Mouse (Mus musculus): ENCODE measurements around the gene Bst1. TPM values are rescaled to one million over a fixed set of nuclear protein-coding genes. Genes with fewer than 3 reads are reported as not detected.
A peak's percentile ranks its signal among the peaks of the same experiment; 100 is the strongest.

Gene Bst1
- 0.06 TPM in 1 of 2 replicates, not detected in the other for polyA plus RNA-seq (2015; fragmentation: Nextera tagmentation; extraction: Ambion mirVana)

DNA sequence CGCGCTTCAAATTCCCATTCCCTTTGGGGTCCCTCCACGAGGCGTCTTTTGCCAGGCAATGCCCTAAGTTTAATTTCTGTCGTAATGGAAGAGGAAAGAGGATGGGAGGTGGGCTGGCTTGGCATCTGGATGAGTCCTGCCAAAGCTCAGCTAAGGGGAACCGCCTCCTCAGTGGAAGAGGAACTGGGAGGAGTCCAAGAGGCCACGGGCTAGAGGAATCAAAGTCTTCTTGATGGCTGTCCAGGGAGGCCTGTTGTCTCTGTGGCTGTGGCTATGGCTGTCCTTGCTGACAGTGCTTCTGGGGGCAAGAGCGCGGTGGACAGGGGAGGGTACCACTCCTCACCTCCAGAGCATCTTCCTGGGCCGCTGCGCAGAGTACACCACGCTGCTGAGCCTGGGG is at the start of gene Bst1:
TSS of gene Bst1 (plus strand) at position 191 of the 400 bp plus-strand sequence.
- Histone ChIP-seq H3K9me3 (no peaks in the 10 kb centered on the region), H3K4me1 (no peaks in the 10 kb centered on the region), H3K9ac (no peak within 1 kb of the TSS), H3K4me3 (no peak within 1 kb of the TSS), H3K4me2 (no peak within 1 kb of the TSS), H3K36me3 (replicated peaks) (no peaks in the 10 kb centered on the region), H3K27me3 (replicated peaks) (no peaks in the 10 kb centered on the region), H3K27ac (no peak within 1 kb of the TSS)
- no peak for ATAC-seq (replicated peaks)
- WGBS, result 48% methylated on average over 12 of the region's 12 CpGs

DNA sequence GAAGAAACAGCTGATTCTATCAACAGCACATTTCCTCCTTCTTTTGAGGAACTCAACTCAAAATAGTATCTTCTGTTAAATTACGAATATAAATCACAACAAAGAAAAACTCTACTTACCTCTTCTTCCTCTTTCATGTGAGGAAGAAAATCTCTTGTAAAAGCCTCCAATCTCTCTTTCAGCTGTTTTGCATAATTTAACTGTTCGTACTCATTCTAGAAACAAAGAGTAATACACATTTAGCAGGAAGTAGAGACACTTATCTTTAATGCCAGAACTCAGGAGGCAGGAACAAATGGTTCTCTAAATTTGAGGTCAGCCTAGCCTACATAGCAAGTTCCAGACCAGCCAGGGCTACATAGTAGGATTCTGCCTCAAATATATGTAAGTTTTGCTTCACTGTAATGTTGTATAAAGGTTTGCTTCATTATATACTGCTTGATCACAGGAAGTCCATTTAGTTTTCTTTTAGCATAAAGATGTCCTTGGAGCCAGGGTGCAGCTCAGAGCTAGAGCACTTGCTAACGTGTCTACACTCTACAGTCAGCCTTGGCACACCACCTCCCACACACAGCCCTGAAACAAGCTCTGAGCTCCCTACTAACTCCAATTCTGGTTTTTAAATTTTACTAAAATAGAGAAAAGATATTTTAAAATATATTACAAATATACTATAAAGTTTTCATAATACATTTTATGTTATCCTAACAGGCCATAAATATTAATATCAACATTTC is 47.9 kb upstream of the Bst1 start:
- H3K4me2 ChIP-seq, result no peak overlapping the region
- no peaks in the 10 kb centered on the region for H3K27me3 ChIP-seq (replicated peaks)
- H3K9ac ChIP-seq, result no peak overlapping the region
- H3K36me3 ChIP-seq (replicated peaks), result peaks cover 13% of the 10 kb centered on the region; the same call in 1 of the 2 replicates
- no peak for ATAC-seq (replicated peaks)
- no peak overlapping the region for H3K4me3 ChIP-seq
- WGBS, result 94% methylated on average over 3 of the region's 3 CpGs
- H3K4me1 ChIP-seq, result no peaks in the 10 kb centered on the region
- H3K9me3 ChIP-seq, result no peaks in the 10 kb centered on the region
- no peak overlapping the region for H3K27ac ChIP-seq

DNA sequence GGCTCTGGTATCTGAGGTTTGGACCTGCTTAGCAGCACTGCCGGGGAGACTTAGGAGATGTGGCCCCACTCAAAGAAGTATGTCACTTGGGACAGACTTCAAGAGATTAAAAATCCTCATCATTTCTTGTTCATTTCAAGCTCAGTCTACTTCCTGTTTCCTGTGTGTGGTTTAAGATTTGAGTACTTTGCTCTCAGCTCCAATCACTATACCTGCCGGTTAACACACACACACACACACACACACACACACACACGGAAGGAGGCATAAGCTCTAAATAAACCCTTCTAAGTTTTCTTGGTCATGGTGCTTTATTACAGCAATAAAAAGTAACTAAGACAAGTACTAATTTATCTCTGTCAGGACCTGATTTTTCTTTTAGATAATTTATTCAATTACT is 47.1 kb upstream of the Bst1 start:
- no peak overlapping the region for H3K4me2 ChIP-seq
- no peaks in the 10 kb centered on the region for H3K9me3 ChIP-seq
- no peak overlapping the region for H3K9ac ChIP-seq
- WGBS, result 90% methylated on average over 3 of the region's 3 CpGs
- H3K4me3 ChIP-seq, result no peak overlapping the region
- no peak for ATAC-seq (replicated peaks)
- H3K27me3 ChIP-seq (replicated peaks), result no peaks in the 10 kb centered on the region
- no peak overlapping the region for H3K27ac ChIP-seq
- H3K4me1 ChIP-seq, result no peaks in the 10 kb centered on the region; the same call in 1 of the 2 replicates
- peaks cover 13% of the 10 kb centered on the region; the same call in 1 of the 2 replicates for H3K36me3 ChIP-seq (replicated peaks)

DNA sequence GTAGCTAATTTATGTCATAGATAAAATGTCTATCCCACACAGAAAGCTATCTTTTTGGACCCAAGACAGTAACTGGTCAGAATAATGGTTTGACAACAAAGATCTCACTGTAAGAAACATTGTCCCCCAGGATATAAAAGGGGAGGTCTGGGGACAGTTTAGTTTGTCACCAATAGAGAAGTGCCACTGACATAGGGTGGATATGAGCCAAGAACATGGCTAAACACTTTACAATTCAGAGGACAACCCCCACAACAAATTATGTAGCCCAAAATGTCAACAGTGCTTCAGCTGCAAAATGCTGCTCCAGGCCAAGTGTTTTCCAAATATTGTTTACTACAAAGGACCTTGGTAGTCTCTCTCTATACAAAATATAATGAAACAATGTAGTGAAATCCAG is 42.3 kb upstream of the Bst1 start:
- Histone ChIP-seq H3K4me2 (no peak overlapping the region), H3K36me3 (replicated peaks) (no peaks in the 10 kb centered on the region), H3K9me3 (no peaks in the 10 kb centered on the region), H3K27ac (no peak overlapping the region), H3K4me3 (no peak overlapping the region), H3K4me1 (peaks cover 17% of the 10 kb centered on the region), H3K27me3 (replicated peaks) (no peaks in the 10 kb centered on the region), H3K9ac (no peak overlapping the region)
- no peak for ATAC-seq (replicated peaks)

DNA sequence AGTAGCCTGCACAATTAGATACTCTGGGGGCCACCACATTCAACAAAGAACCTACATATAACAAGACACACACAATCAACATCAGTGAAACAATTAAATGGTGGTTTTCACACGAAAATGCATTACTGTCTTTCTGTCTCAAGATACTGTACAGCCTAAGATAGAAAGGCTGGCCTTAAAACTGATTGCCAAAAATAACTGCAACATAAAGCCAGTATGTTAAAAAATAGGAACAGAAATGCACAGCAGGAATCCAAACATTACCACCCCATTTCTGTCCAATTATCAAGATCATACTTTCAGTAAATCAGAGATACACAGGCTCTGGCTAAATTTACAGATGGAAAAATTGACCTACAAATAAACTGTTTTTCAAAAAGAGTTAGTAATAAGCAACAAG is 41.7 kb upstream of the Bst1 start:
- 67% methylated on average over 1 of the region's 1 CpGs for WGBS
- ATAC-seq (replicated peaks), result no peak
- H3K9me3 ChIP-seq, result no peaks in the 10 kb centered on the region
- peaks cover 17% of the 10 kb centered on the region for H3K4me1 ChIP-seq
- H3K9ac ChIP-seq, result no peak overlapping the region
- H3K27me3 ChIP-seq (replicated peaks), result no peaks in the 10 kb centered on the region
- no peaks in the 10 kb centered on the region for H3K36me3 ChIP-seq (replicated peaks)
- H3K4me2 ChIP-seq, result no peak overlapping the region
- no peak overlapping the region for H3K27ac ChIP-seq
- H3K4me3 ChIP-seq, result no peak overlapping the region

DNA sequence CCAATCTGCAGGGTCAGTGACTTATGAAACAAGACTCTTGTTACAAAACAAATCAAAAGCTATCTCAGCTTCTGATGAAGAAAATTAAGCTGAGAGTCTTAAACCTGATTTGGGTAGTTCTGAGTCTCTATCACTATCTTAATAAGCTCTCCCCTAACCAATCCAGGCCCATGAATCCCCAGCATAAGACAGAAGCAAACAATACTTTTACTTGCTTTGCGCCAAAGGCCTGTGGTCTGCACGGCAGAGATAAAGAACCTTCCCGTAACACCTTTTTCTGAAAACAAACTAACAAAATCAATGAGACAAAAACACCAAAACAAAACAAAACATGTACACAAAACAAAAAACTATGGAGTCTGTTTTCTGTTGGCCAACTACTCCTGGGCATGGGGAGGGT is 40.1 kb upstream of the Bst1 start:
- no peak for ATAC-seq (replicated peaks)
- 92% methylated on average over 3 of the region's 3 CpGs for WGBS

DNA sequence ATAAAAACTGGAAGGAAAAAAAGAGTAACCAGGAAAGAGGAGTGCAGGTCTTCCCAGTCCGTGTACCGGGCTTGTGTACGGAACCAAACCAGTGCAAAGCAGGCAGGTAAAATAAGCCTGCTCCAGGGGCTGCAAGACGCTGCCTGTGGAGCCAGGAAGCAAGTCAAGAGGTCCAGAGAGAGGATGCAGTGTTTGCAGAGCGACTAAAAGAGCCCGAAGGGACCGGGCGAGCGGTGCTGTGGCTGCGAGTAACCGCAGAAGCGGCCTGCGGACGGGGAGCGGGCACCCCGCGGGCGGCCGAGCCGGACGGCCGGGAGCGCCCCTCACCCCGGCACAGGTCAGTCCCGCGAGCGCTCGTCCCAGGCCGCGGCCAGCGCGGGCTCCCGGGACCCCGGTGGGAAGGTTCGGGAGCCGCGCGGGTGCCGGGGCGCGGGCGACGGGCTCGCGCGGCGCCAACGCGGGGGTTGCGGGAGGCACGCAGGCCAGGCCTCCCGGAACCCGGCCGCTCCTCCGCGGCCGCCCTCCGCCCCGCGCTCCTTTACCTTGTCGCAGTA is 37.2 kb upstream of the Bst1 start:
- Histone ChIP-seq H3K27ac (peak overlapping the region; percentile 99), H3K27me3 (replicated peaks) (no peaks in the 10 kb centered on the region), H3K36me3 (replicated peaks) (no peaks in the 10 kb centered on the region), H3K9ac (peak overlapping the region; percentile 97), H3K4me3 (peak overlapping the region; percentile 64), H3K9me3 (no peaks in the 10 kb centered on the region), H3K4me1 (peaks cover 23% of the 10 kb centered on the region), H3K4me2 (peak overlapping the region; percentile 83)
- under 1% methylated on average over 59 of the region's 61 CpGs for WGBS
- no peak for ATAC-seq (replicated peaks)

More for the DNA sequence above, 40.1 kb upstream of the Bst1 start:
- no peaks in the 10 kb centered on the region for H3K36me3 ChIP-seq (replicated peaks)
- no peak overlapping the region for H3K4me2 ChIP-seq
- H3K9ac ChIP-seq, result no peak overlapping the region
- H3K27me3 ChIP-seq (replicated peaks), result no peaks in the 10 kb centered on the region
- H3K4me1 ChIP-seq, result peaks cover 23% of the 10 kb centered on the region
- no peak overlapping the region for H3K4me3 ChIP-seq
- no peaks in the 10 kb centered on the region for H3K9me3 ChIP-seq
- no peak overlapping the region for H3K27ac ChIP-seq

DNA sequence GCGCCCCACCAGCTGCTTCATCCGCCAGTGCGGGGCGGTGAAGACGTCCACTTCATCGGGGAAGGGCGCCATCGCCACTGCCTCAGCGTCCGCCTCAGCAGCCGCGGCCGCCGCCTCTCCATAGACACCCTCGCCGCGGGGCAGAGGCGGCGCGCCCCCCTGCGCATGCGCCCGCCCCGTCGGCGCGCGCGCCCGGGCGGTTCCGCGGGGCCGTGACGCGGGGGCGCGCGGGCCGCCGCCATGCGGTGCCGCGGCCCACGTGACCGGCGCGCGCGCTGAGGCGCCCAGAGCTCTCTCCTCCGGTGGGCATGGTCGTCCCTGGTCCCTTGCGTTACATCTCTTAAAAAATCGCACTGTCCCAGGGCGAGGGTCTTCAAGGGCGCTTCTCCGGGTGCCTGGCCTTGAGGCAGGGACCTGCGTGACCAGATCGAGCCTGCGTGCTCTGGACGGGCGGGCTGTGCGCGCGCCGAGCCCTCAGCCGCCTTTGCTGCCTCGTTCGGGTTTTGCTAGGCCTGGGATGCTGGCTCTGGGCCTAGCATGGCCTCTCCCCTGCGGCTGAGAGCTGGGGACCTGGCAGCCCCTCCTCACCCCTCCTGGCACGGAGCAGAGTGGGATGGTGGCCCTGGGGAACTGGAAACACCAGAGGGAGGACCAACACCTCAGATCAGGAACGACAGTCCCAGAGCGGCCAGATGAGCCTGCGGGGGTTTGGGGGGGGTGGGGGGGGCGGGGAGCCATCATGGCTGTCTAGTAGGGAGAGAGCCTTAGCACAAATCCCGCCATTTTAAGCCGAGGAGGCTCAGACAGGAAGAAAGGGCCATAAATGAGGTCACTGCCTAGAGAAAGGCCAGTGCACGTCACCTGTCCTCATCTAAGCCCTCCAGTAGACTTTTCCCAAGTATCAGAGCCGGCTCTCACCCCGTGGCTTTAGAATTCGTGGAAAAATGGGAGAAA is 36.4 kb upstream of the Bst1 start:
- Histone ChIP-seq H3K36me3 (replicated peaks) (no peaks in the 10 kb centered on the region), H3K27me3 (replicated peaks) (no peaks in the 10 kb centered on the region), H3K9ac (peak overlapping the region; percentile 97), H3K27ac (peak overlapping the region; percentile 99), H3K4me3 (peak overlapping the region; percentile 64), H3K4me2 (peak overlapping the region; percentile 83), H3K9me3 (no peaks in the 10 kb centered on the region), H3K4me1 (peaks cover 19% of the 10 kb centered on the region)
- peak; percentile 96 for ATAC-seq (replicated peaks)
- WGBS, result 3% methylated on average over 81 of the region's 82 CpGs

DNA sequence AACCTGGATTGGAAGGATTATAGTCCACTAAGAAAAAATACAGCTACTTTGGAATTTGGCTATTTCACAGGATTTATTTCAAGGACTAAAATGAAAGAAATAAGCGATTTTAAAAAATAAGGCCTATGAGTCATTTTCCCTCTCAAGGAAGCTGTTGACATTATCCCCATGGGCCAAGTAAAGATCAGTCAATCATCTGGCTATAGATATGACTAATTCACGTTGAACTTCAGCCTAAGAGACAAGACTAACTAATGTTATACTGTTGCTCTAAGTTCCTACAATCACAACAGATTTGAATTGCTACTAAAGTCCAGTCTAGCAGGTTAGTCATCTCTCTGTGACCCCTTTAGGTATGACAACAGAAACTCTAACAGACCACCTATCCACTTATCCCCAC is 34.7 kb upstream of the Bst1 start:
- Histone ChIP-seq H3K4me2 (no peak overlapping the region), H3K4me3 (no peak overlapping the region), H3K36me3 (replicated peaks) (no peaks in the 10 kb centered on the region), H3K4me1 (peaks cover 15% of the 10 kb centered on the region), H3K9ac (no peak overlapping the region), H3K27me3 (replicated peaks) (no peaks in the 10 kb centered on the region), H3K27ac (no peak overlapping the region), H3K9me3 (no peaks in the 10 kb centered on the region)
- 92% methylated on average over 2 of the region's 2 CpGs for WGBS
- ATAC-seq (replicated peaks), result no peak

DNA sequence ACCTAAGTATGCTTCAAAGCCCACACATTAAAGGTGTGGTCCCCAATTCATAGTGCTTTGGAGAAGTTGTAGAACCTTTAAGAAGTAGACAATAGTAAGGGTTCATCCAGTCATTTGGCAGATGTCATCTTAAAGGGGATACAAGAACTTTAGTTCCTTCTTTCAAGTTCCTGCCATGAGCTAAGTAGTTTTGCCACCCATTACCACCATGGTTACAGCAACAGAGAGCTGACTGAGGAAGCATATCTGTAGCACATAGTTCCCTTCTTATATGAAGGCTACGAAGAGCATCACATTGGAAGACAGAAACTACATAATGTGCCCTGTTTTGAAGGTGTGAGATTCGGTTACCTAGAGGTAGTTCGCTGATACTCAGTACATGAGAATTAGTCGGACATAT is 32.1 kb upstream of the Bst1 start:
- H3K9me3 ChIP-seq, result no peaks in the 10 kb centered on the region
- no peak overlapping the region for H3K4me3 ChIP-seq
- ATAC-seq (replicated peaks), result no peak
- 91% methylated on average over 4 of the region's 4 CpGs for WGBS
- H3K9ac ChIP-seq, result no peak overlapping the region
- no peaks in the 10 kb centered on the region for H3K36me3 ChIP-seq (replicated peaks)
- 0 out of 2 replicates have a peak, but pooled peaks cover 6% of the 10 kb centered on the region for H3K4me1 ChIP-seq
- no peak overlapping the region for H3K4me2 ChIP-seq
- no peaks in the 10 kb centered on the region for H3K27me3 ChIP-seq (replicated peaks)
- H3K27ac ChIP-seq, result no peak overlapping the region

DNA sequence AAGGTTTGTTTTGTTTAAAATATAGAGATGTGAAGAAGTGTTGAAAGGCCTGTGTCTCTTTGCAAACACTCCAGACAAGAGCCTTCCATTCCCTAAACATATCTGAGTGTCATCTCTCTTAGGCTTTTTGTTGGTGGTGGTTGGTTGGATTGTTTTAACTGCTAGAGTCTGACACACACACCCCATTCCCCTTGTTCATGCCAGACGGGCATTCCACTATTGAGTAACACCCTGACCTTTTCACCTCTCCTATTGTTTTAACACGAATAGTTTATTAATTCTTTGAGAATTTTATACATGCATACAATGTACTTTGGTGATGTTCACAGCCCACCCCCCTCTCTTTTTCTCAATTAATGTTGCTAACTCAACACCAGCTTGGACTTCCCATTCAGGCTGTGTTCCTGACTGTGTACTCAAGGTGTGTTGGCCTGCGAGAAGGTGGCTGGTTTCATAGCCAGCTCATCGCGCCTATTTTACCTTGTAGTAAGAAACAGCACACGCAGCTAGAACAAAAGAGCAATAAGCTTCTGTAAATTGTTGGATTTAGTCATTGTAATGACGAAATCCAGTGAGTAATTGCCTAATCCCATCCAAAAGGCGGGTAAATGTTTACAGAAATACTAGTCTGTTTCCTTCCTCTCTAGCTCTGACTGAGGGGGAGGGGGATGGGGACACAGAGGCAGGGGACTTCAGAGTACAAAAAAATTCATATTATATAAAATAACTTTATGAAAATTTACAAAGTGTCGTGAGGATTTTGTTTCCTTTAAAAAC is 30.5 kb upstream of the Bst1 start:
- H3K9ac ChIP-seq, result no peak overlapping the region
- H3K4me1 ChIP-seq, result no peaks in the 10 kb centered on the region
- H3K9me3 ChIP-seq, result no peaks in the 10 kb centered on the region
- no peak overlapping the region for H3K4me3 ChIP-seq
- H3K27ac ChIP-seq, result no peak overlapping the region
- no peaks in the 10 kb centered on the region for H3K36me3 ChIP-seq (replicated peaks)
- no peak for ATAC-seq (replicated peaks)
- no peaks in the 10 kb centered on the region for H3K27me3 ChIP-seq (replicated peaks)
- WGBS, result 84% methylated on average over 9 of the region's 9 CpGs
- no peak overlapping the region for H3K4me2 ChIP-seq

DNA sequence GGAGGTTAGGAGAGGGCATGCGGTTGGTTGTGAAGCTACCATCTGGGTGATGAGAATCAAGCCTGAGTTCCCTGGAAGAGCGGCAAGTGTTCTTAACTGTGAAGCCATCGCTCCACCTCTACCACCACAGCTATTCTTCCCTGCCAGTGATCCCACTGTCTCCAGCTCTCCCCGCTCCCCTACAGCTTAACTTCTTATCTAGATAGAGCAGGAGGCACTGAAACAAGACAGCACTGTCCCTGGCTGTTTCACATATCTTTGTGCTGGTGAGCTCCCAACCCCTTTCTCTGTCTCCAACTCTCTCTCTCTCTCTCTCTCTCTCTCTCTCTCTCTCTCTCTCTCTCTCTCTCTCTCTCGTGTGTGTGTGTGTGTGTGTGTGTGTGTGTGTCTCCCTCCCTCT is 26.3 kb upstream of the Bst1 start:
- WGBS, result 83% methylated on average over 5 of the region's 5 CpGs
- Histone ChIP-seq H3K27me3 (replicated peaks) (no peaks in the 10 kb centered on the region), H3K9ac (no peak overlapping the region), H3K4me3 (no peak overlapping the region), H3K36me3 (replicated peaks) (no peaks in the 10 kb centered on the region), H3K9me3 (no peaks in the 10 kb centered on the region), H3K27ac (no peak overlapping the region), H3K4me2 (no peak overlapping the region), H3K4me1 (no peaks in the 10 kb centered on the region)
- ATAC-seq (replicated peaks), result no peak
